Mouse (Mus musculus) lung, postnatal 0 days (tissue): ENCODE measurements around the gene Snx21. TPM values are rescaled to one million over a fixed set of nuclear protein-coding genes. Genes with fewer than 3 reads are reported as not detected.

Experiments
- ATAC-seq: fragments of 200-750 bp; cut with Nextera tagmentation; 2 replicates; pipeline ENCODE4 v1.8.0; 2017; ENCODE audit warnings: moderate library complexity
- DNase-seq: peaks from one replicate; pipeline ENCODE4 v3.0.0-alpha.2; 2016; ENCODE audit warnings: low spot score
- H3K27ac ChIP-seq: fragments of 300-500 bp; sonication (generic); 2 replicates; pipeline ENCODE4 v1.5.1; 2014; ENCODE audit warnings: antibody characterized with exemption, mild to moderate bottlenecking, low read length, mixed read lengths
- H3K27me3 ChIP-seq: fragments of 300-500 bp; sonication (generic); replicated peaks from 2 replicates; pipeline ENCODE4 v1.6.1; 2014; ENCODE audit warnings: low read length, mixed read lengths; ENCODE audit not compliant: insufficient read depth
- H3K36me3 ChIP-seq: fragments of 300-500 bp; sonication (generic); 2 replicates; pipeline ENCODE4 v1.6.1; 2014; ENCODE audit warnings: low read length, mixed read lengths; ENCODE audit not compliant: insufficient read depth
- H3K4me1 ChIP-seq: fragments of 300-500 bp; sonication (generic); 2 replicates; pipeline ENCODE4 v1.6.1; 2014; ENCODE audit warnings: antibody characterized with exemption, low read depth, low read length, mixed read lengths; ENCODE audit not compliant: insufficient read depth
- H3K4me2 ChIP-seq: fragments of 300-500 bp; sonication (generic); replicated peaks from 2 replicates; pipeline ENCODE4 v1.6.1; 2014; ENCODE audit warnings: low read depth, mild to moderate bottlenecking, low read length, moderate library complexity, mixed read lengths
- H3K4me3 ChIP-seq: fragments of 300-500 bp; sonication (generic); 2 replicates; pipeline ENCODE4 v1.5.1; 2014; ENCODE audit warnings: low read depth, low read length
- H3K9ac ChIP-seq: fragments of 300-500 bp; sonication (generic); replicated peaks from 2 replicates; pipeline ENCODE4 v1.6.1; 2014; ENCODE audit warnings: low read depth, mild to moderate bottlenecking
- H3K9me3 ChIP-seq: fragments of 300-500 bp; sonication (generic); 2 replicates; pipeline ENCODE4 v1.6.1; 2016; ENCODE audit warnings: low read length, mixed read lengths
- CTCF ChIP-seq: IDR thresholded peaks from 2 replicates; pipeline ENCODE4 v1.5.1; 2016; ENCODE audit warnings: antibody characterized with exemption, mild to moderate bottlenecking
- EP300 ChIP-seq: IDR thresholded peaks from 2 replicates; pipeline ENCODE4 v1.6.1; 2016; ENCODE audit warnings: antibody characterized with exemption, mild to moderate bottlenecking, control low read depth
- WGBS: fragments of 180-500 bp; shearing (Covaris S2); extraction: QIAGEN DNeasy Blood & Tissue Kit; methylation state at CpG from one replicate; pipeline ENCODE4 v1.1.7; 2014; 5-methylcytosine and 5-hydroxymethylcytosine counted together
- polyA plus RNA-seq: library from polyadenylated mRNA; unstranded; fragments of >200 nt; fragmentation: Nextera tagmentation; extraction: Ambion mirVana; gene quantifications from 2 replicates; pipeline ENCODE4 v1.2.1, GENCODE M21; 2015

Gene Snx21
- polyA plus RNA-seq, 1 experiment from 2014 or later: 28.6 TPM

DNA sequence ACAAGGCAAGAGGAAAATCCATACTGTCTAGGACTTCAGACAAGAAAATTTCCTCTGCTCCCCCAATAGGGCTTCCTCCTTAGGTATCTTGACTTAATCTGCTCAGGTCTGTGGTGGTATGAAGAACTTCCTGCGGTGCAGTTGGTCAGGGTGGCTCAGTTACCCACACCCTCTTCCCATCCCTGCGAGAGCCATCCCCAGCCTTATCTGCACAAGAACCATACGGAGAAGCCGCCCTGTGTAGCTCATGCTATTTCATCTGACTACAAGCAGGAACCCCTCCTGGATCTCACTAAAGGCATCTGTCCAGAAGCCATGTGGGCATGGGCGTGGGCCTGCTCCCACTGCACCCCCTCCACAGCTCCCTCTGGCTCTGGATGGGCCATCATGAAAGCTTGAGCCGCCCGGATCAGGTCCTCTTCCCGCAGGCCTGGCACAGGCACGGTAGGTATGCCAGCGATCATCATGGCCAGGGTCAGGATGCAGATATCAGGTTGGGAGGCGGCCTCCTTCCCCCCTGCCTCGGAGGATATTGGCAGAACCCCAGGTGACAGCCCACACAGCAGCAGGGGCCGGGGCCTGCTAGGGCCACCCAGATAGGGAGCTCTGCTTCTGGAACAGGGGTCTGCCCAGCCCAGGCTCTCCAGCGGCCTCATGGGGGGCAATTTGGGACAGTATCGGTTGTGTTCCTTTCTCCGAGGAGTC lies 41.7 kb downstream of the Snx21 start:
- no peak overlapping the region for H3K4me2 ChIP-seq
- DNase-seq (no peak), ATAC-seq (no peak)
- H3K4me3 ChIP-seq: no peak overlapping the region
- no peaks in the 10 kb centered on the region; the same call in 1 of the 2 replicates for H3K4me1 ChIP-seq
- H3K27me3 ChIP-seq: no peaks in the 10 kb centered on the region
- H3K36me3 ChIP-seq: peaks cover 12% of the 10 kb centered on the region
- H3K9ac ChIP-seq: no peak overlapping the region
- no peak for TF ChIP-seq CTCF
- no peak for TF ChIP-seq EP300
- no peaks in the 10 kb centered on the region for H3K9me3 ChIP-seq
- 90% methylated on average over 15 of the region's 16 CpGs for WGBS
- H3K27ac ChIP-seq: no peak overlapping the region

DNA sequence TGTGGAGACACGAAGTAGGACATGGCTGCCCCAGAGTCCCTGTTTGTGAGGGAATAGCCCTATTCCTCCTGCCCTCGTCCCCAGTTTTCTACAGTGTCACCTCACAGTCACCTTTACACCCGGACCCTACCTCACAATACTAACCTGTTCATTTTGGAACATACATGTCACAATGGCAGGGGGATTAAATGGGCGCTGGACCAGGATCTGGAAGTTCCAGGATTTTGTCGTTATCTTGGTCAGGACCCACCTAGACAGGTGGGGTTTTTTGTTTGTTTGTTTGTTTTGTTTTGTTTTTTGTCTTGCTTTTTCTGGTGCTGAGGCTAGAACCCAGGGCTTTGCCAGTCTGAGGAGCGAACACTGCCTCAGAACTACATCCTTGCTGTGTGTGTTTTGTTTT lies 42.8 kb downstream of the Snx21 start, which contains the start of gene Spata25:
TSS of gene Spata25 (minus strand) at position 101 of the 400 bp plus-strand sequence.
- 86% methylated on average over 6 of the region's 6 CpGs for WGBS
- H3K4me2 ChIP-seq: no peak within 1 kb of the TSS
- no peak within 1 kb of the TSS for H3K4me3 ChIP-seq
- no peak for ATAC-seq
- DNase-seq: no peak
- no peak within 1 kb of the TSS for H3K9ac ChIP-seq
- H3K27ac ChIP-seq: no peak within 1 kb of the TSS
- TF ChIP-seq CTCF (no peak), EP300 (no peak)
- H3K36me3 ChIP-seq: peaks cover 12% of the 10 kb centered on the region
- no peaks in the 10 kb centered on the region for H3K9me3 ChIP-seq
- no peaks in the 10 kb centered on the region; the same call in 1 of the 2 replicates for H3K4me1 ChIP-seq
- H3K27me3 ChIP-seq: no peaks in the 10 kb centered on the region

DNA sequence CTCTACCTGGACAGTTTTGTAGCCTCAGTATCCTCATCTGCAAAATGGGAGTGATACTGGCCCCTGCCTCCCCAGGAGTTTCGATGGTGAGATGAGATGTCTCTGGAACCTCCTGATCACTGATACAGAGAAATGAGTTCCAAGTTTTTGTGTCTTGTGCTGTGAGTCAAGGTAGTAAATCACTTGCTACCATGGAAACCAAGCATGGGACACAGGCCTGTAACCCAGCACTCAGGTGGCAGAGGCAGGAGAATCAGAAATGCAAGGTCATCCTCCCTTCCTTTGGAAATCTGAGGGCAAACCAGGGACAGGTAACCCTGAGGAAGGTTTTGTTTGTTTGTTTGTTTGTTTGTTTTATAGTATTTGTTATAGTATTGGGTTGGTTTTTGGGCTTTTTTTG lies 43.5 kb downstream of the Snx21 start:
- ATAC-seq (no peak), DNase-seq (no peak)
- no peak for TF ChIP-seq EP300
- TF ChIP-seq CTCF: no peak
- no peak overlapping the region for H3K4me3 ChIP-seq
- H3K9ac ChIP-seq: no peak overlapping the region
- no peaks in the 10 kb centered on the region for H3K9me3 ChIP-seq
- peaks cover 12% of the 10 kb centered on the region for H3K36me3 ChIP-seq
- 96% methylated on average over 1 of the region's 1 CpGs for WGBS
- no peaks in the 10 kb centered on the region for H3K27me3 ChIP-seq
- H3K4me2 ChIP-seq: no peak overlapping the region
- H3K27ac ChIP-seq: no peak overlapping the region
- H3K4me1 ChIP-seq: peaks cover 2% of the 10 kb centered on the region

DNA sequence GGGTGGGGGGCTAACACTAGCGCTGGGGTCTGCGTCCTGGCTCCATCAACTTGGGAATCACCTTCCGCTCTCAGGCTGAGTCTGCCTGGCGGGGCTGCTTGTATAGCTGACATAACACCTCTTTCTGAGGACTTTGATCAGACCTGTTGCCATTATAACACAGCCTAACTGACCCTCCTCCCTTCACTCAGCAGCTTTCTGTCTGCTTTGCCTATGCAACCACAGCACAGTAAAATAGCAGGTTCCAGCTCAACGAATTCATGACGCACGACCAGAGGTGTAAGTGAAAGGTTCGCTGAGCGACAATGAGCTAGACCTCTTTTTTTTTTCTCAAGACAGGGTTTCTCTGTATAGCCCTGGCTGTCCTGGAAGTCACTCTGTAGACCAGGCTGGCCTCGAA lies 45.4 kb downstream of the Snx21 start:
- 84% methylated on average over 10 of the region's 10 CpGs for WGBS
- no peak for ATAC-seq
- H3K4me3 ChIP-seq: no peak overlapping the region
- H3K9ac ChIP-seq: no peak overlapping the region
- H3K27ac ChIP-seq: no peak overlapping the region
- H3K27me3 ChIP-seq: no peaks in the 10 kb centered on the region
- no peak for DNase-seq
- H3K4me1 ChIP-seq: peaks cover 12% of the 10 kb centered on the region
- peaks cover 4% of the 10 kb centered on the region; the same call in 1 of the 2 replicates for H3K36me3 ChIP-seq
- TF ChIP-seq CTCF: no peak
- TF ChIP-seq EP300: no peak
- H3K4me2 ChIP-seq: no peak overlapping the region
- H3K9me3 ChIP-seq: no peaks in the 10 kb centered on the region

DNA sequence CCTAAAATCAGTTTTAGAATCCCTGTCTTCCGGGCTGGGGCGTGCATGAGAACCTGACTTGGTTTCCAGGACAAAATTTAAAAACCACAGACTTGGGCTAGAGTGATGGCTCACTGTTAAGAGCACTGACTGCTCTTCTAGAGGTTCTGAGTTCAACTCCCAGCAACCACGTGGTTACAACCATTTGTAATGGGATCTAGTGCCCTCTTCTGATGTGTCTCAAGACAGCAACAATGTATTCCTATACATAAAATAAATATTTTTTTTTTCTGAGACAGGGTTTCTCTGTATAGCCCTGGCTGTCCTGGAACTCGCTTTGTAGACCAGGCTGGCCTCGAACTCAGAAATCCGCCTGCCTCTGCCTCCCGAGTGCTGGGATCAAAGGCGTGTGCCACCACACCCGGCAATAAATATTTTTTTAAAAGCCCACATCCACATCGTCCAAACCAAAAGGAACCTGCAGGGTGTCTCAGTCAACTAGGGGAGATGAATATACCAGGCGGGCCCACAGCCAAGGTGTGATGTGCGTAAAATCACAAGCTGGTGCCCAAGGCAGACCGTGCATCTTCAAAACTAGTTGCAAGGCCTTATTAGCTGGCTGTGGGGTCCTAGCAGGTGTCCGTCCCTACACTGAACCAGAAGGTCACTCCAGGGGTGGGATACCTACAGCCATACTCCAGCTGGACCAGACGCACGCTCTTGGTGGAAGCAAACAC lies 46.6 kb downstream of the Snx21 start:
- Histone ChIP-seq H3K4me3 (peak overlapping the region; percentile 55), H3K27me3 (no peaks in the 10 kb centered on the region), H3K4me1 (peaks cover 12% of the 10 kb centered on the region), H3K9me3 (no peaks in the 10 kb centered on the region), H3K27ac (no peak overlapping the region), H3K9ac (peak overlapping the region; percentile 51; the same call in 1 of the 2 replicates), H3K4me2 (peak overlapping the region; percentile 83), H3K36me3 (no peaks in the 10 kb centered on the region; the same call in 1 of the 2 replicates)
- DNase-seq (no peak), ATAC-seq (no peak)
- WGBS: 62% methylated on average over 16 of the region's 16 CpGs
- TF ChIP-seq EP300: no peak

DNA sequence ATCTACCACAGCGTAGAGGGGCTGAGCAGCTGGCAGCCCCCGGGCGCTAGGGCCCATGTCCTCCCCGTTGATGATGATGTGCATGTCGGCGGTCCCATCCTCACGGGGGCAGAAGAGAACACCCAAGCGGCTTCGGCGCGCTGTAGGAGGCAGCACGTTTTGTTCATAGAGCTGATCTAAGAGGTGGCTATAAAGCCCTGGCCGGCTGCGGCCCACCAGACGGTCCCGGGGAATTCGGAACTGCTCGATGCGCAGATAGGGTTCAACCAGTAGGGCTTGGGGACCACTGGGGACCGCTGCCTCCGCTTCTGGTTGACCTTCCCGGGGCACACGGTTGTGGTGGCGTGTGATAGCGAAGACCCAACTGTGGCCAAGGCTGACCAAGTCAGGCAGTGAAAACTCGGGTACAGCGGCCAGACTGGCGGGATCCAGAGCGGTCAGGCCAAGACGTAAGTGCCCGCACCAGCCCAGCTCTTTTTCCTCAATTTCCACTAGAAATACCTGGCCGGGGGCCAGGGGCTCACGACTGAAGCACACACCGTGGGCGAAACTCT lies 47.2 kb downstream of the Snx21 start, which contains the start of gene Ctsa:
TSS of gene Ctsa (plus strand) at position 126 of the 554 bp plus-strand sequence.
- DNase-seq: peak; percentile 82
- Histone ChIP-seq H3K4me3 (peak within 1 kb of the TSS; percentile 55), H3K36me3 (peaks cover under 1% of the 10 kb centered on the region; the same call in 1 of the 2 replicates), H3K4me2 (peak within 1 kb of the TSS; percentile 83), H3K27ac (peak within 1 kb of the TSS; percentile 89), H3K9ac (peak within 1 kb of the TSS; percentile 51), H3K9me3 (no peaks in the 10 kb centered on the region), H3K4me1 (peaks cover 12% of the 10 kb centered on the region), H3K27me3 (no peaks in the 10 kb centered on the region)
- peak; percentile 76 for ATAC-seq
- no peak for TF ChIP-seq EP300
- TF ChIP-seq CTCF: peak; percentile 83
- under 1% methylated on average over 35 of the region's 35 CpGs for WGBS
